Mouse (Mus musculus) forebrain, embryonic 16.5 days (tissue): ENCODE data around the gene Msrb3. TPM values are rescaled to one million over a fixed set of nuclear protein-coding genes. Genes with fewer than 3 reads are reported as not detected.

Experiments
- ATAC-seq: fragments of 200-750 bp; cut with Nextera tagmentation; 2 replicates; pipeline ENCODE4 v1.8.0; 2017; ENCODE audit warnings: mild to moderate bottlenecking, moderate library complexity
- H3K27ac ChIP-seq: fragments of 300-500 bp; sonication (generic); 2 replicates; pipeline ENCODE4 v1.5.1; 2014; ENCODE audit warnings: low read length, control low read depth
- H3K27me3 ChIP-seq: fragments of 300-500 bp; sonication (generic); replicated peaks from 2 replicates; pipeline ENCODE4 v1.6.1; 2014; ENCODE audit warnings: low read length; ENCODE audit not compliant: control insufficient read depth, insufficient read depth
- H3K36me3 ChIP-seq: fragments of 300-500 bp; sonication (generic); 2 replicates; pipeline ENCODE4 v1.6.1; 2014; ENCODE audit not compliant: control insufficient read depth, insufficient read depth
- H3K4me1 ChIP-seq: fragments of 300-500 bp; sonication (generic); replicated peaks from 2 replicates; pipeline ENCODE4 v1.6.1; 2014; ENCODE audit warnings: low read length; ENCODE audit not compliant: control insufficient read depth, insufficient read depth
- H3K4me2 ChIP-seq: fragments of 300-500 bp; sonication (generic); 2 replicates; pipeline ENCODE4 v1.6.1; 2014; ENCODE audit warnings: mild to moderate bottlenecking, low read length, control low read depth
- H3K4me3 ChIP-seq: fragments of 300-500 bp; sonication (generic); replicated peaks from 2 replicates; pipeline ENCODE4 v1.5.1; 2014; ENCODE audit warnings: mild to moderate bottlenecking, low read length, control low read depth
- H3K9ac ChIP-seq: fragments of 300-500 bp; sonication (generic); replicated peaks from 2 replicates; pipeline ENCODE4 v1.6.1; 2014; ENCODE audit warnings: low read depth, low read length, control low read depth
- H3K9me3 ChIP-seq: fragments of 300-500 bp; sonication (generic); 2 replicates; pipeline ENCODE4 v1.6.1; 2016; ENCODE audit warnings: low read length; ENCODE audit not compliant: control insufficient read depth
- WGBS: fragments of 180-500 bp; shearing (Covaris S2); extraction: QIAGEN DNeasy Blood & Tissue Kit; methylation state at CpG from one replicate; pipeline ENCODE4 v1.1.7; 2014; 5-methylcytosine and 5-hydroxymethylcytosine counted together
- polyA plus RNA-seq: library from polyadenylated mRNA; unstranded; fragments of >200 nt; fragmentation: Nextera tagmentation; extraction: Ambion mirVana; gene quantifications from 2 replicates; pipeline ENCODE4 v1.2.1, GENCODE M21; 2015

The Msrb3 gene
- polyA plus RNA-seq, 1 experiment from 2014 or later: 1.1 TPM

DNA sequence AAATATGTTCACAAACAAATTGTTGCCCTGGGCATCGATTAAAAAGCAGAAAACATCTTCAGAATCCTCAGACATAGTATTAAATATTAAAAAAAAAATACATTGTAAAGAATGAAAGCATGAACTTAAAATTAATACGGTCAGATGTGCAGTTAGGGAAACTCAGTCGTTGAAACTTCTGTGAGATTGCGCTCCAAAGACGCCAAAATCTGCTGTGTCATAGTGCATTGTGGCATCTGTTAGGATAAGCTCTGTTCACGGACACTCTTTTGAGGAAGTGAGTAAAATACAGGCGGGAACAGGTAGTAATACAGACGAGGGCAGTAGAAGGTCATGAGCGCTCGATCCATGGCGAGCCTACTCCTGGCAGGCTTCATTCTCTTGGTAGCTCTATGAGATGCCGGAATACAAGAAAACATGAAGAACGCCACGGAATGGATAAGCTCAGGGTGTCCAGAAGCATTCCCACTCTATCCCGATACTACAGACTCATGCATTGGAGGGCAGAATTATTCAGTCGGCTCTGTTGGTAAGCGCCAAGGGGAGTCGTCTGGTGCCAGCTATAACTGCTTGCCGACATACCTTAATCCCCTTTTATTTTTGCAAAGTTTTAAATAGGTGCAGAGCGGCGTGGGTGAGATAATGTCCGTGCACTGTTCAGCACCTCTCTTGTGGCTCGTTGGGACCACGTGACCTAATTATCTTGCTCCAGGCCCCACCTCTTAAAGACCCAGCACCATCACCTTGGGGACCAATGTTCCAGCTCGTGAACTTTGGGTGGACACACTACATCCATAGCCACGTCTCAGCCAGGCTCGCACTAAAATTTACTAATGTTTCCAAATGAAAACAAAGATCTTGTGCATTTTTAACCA is 71.9 kb downstream of the Msrb3 start:
- H3K27me3 ChIP-seq: no peaks in the 10 kb centered on the region
- H3K36me3 ChIP-seq: no peaks in the 10 kb centered on the region
- H3K9ac ChIP-seq: no peak overlapping the region
- H3K27ac ChIP-seq: no peak overlapping the region
- 38% methylated on average over 27 of the region's 27 CpGs for WGBS
- peak overlapping the region; percentile 31 for H3K4me3 ChIP-seq
- peak; percentile 65; the same call in 1 of the 2 replicates for ATAC-seq
- peaks cover 12% of the 10 kb centered on the region for H3K4me1 ChIP-seq
- H3K4me2 ChIP-seq: peak overlapping the region; percentile 57
- H3K9me3 ChIP-seq: no peaks in the 10 kb centered on the region

- Histone ChIP-seq H3K9ac (no peak overlapping the region), H3K36me3 (no peaks in the 10 kb centered on the region), H3K27ac (no peak overlapping the region), H3K4me3 (no peak overlapping the region), H3K27me3 (no peaks in the 10 kb centered on the region), H3K4me2 (peak overlapping the region; percentile 57), H3K9me3 (no peaks in the 10 kb centered on the region), H3K4me1 (peaks cover 18% of the 10 kb centered on the region)
- no peak for ATAC-seq
- WGBS: 31% methylated on average over 7 of the region's 7 CpGs
These were observed 72.5 kb downstream of the Msrb3 start for GRCm38 (mm10) chr10:120826381-120826780.

- Histone ChIP-seq H3K27me3 (no peaks in the 10 kb centered on the region), H3K27ac (no peak overlapping the region), H3K4me3 (no peak overlapping the region; the same call in 1 of the 2 replicates), H3K4me2 (peak overlapping the region; percentile 35), H3K4me1 (peaks cover 24% of the 10 kb centered on the region), H3K9me3 (no peaks in the 10 kb centered on the region), H3K36me3 (no peaks in the 10 kb centered on the region), H3K9ac (no peak overlapping the region)
- no peak for ATAC-seq
- 10% methylated on average over 11 of the region's 11 CpGs for WGBS
These were observed 73.3 kb downstream of the Msrb3 start for GRCm38 (mm10) chr10:120825594-120825993.

DNA sequence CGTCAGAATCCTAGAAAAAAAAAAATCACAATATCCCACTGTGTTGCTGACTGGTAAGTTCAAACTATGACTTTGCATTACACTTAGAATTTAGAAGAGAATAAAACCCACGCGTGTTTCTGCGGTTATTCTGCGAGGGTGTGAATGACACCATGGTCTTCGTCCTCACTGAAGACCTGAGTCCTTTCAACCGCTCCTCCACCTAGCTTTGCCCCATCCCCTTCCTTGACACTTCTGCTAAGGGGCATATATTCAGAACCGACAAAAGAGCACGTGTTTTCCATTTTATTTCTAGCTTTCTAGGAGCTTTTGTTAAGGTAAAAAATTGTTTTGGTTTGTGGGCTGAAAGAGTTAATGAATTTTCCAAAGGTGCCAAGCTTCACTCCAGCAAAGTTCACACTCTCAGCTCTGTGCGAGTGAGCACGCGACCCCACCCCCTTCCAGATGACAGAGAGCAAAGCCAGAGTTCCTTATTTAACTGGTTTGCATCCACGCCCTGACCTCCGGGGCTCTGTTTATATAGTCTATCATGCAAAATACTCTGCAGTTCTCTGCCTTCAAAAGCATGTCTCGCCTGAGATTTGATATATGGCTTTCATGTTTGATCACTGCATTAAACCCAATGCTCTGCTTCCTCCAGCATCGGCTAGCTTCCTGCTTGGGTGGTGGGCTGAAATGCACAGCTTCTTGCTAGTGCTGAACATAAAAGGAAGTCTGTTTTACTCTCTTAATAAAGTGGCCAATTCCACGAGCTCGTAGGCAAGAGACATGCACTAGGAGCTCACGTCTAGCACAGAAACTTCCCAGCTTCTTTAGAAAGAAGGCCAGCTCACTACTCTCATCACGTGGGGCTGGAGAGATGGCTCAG is 77.2 kb downstream of the Msrb3 start:
- Histone ChIP-seq H3K9me3 (no peaks in the 10 kb centered on the region), H3K27ac (no peak overlapping the region), H3K4me2 (peak overlapping the region; percentile 41), H3K36me3 (no peaks in the 10 kb centered on the region), H3K4me3 (0 out of 2 replicates have a peak overlapping the region, but pooled peaks have one; percentile 8), H3K4me1 (peaks cover 21% of the 10 kb centered on the region), H3K27me3 (no peaks in the 10 kb centered on the region; the same call in 1 of the 2 replicates), H3K9ac (no peak overlapping the region)
- ATAC-seq: no peak
- 11% methylated on average over 20 of the region's 20 CpGs for WGBS

DNA sequence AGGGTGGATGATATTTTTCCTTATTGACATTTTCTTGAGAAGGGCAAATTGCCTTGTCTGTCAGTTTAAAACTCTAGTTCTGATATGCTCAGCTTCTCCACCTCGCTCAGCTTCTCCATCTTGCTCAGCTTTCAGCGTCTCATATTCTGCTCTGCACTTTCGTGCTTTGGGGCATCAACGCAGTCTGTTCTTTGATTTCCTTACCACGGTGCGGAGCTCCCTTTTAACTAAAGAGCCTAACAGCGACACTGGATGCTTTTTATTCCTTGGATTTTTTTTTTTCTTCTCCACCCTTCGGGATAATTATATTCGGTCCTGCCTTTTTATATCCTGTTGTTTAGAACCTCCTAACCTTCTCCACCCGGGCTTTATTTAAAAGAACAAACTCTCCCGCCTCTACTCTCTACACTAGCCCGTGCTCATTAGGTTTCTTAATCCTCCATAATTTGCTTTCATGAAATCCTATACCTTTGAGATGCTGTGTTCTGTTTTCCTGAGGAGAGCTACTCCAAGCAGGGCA is 78.1 kb downstream of the Msrb3 start:
- Histone ChIP-seq H3K4me3 (no peak overlapping the region), H3K4me1 (peaks cover 17% of the 10 kb centered on the region), H3K9me3 (no peaks in the 10 kb centered on the region), H3K9ac (no peak overlapping the region), H3K4me2 (peak overlapping the region; percentile 41), H3K27ac (no peak overlapping the region), H3K36me3 (no peaks in the 10 kb centered on the region), H3K27me3 (no peaks in the 10 kb centered on the region; the same call in 1 of the 2 replicates)
- ATAC-seq: no peak
- WGBS: 4% methylated on average over 12 of the region's 12 CpGs

DNA sequence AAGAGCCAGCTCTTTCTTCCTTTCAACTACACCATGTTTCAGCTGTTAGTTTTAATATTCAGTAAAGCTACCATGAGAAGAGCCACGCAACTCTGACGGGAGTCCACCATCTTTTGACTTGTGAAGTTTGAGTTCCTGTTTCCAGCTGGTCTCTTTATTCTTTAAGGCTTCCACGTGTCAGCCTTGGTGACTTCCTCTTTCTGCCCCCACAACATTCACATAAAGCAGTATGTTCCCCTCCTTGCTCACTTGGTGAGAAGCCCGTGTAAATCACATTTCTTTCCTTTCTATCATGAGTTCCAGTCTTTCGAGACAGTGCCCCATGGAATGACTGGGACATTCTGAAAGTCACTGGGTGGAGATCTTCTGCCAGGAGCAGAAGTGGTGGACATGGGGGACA is 83.6 kb downstream of the Msrb3 start:
- Histone ChIP-seq H3K27ac (no peak overlapping the region), H3K9me3 (no peaks in the 10 kb centered on the region), H3K36me3 (no peaks in the 10 kb centered on the region), H3K4me1 (peaks cover 10% of the 10 kb centered on the region), H3K9ac (no peak overlapping the region), H3K27me3 (no peaks in the 10 kb centered on the region; the same call in 1 of the 2 replicates), H3K4me2 (no peak overlapping the region), H3K4me3 (no peak overlapping the region)
- ATAC-seq: no peak
- 87% methylated on average over 5 of the region's 5 CpGs for WGBS

DNA sequence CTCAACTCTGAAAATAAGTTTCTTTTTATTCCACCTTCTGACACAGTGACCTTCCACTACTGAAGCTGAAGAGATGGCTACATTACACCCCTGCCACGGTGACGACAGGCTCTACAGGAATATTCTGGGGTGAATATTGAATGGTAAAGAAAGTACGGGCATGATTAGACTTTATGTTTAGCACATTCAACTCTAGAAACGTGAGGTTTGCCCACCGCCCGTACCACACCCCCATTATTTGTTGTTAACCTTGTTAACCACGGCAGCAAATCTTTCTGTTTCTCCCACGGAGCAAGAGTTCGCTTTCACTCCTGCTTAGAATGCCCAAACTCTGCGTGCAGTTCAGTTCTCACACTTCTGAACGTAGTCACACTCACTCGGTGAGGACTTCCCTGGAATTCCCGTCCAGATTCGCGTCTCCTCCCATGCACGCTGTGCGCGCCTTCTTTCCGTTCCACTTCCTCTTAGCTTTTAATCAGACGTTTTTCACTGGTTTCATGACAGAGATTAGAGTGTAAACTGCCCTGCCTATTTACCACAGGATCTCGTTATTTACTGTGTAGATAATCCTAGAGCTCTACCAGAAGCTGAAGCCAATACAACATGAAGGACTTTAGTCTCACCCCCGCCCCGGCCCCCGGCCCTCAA is 87.0 kb downstream of the Msrb3 start:
- 27% methylated on average over 24 of the region's 24 CpGs for WGBS

GRCm38 (mm10) chr10:120810832-120811571 is 87.9 kb downstream of the Msrb3 start:
- H3K9ac ChIP-seq: no peak overlapping the region
- peak overlapping the region; percentile 6; the same call in 1 of the 2 replicates for H3K4me2 ChIP-seq
- WGBS: 59% methylated on average over 4 of the region's 4 CpGs

More for the DNA sequence above, 87.0 kb downstream of the Msrb3 start:
- H3K9ac ChIP-seq: no peak overlapping the region
- H3K9me3 ChIP-seq: no peaks in the 10 kb centered on the region
- no peaks in the 10 kb centered on the region for H3K27me3 ChIP-seq
- no peaks in the 10 kb centered on the region for H3K36me3 ChIP-seq
- H3K4me3 ChIP-seq: peak overlapping the region; percentile 21
- peak overlapping the region; percentile 46 for H3K4me2 ChIP-seq
- no peak for ATAC-seq
- H3K4me1 ChIP-seq: peaks cover 14% of the 10 kb centered on the region
- H3K27ac ChIP-seq: no peak overlapping the region

More at GRCm38 (mm10) chr10:120810832-120811571, 87.9 kb downstream of the Msrb3 start:
- H3K9me3 ChIP-seq: no peaks in the 10 kb centered on the region
- no peak overlapping the region for H3K27ac ChIP-seq
- H3K4me1 ChIP-seq: peaks cover 14% of the 10 kb centered on the region
- no peak for ATAC-seq
- H3K4me3 ChIP-seq: no peak overlapping the region
- no peaks in the 10 kb centered on the region for H3K36me3 ChIP-seq
- H3K27me3 ChIP-seq: no peaks in the 10 kb centered on the region
